Mouse (Mus musculus): ENCODE measurements around the gene Topors.

DNA sequence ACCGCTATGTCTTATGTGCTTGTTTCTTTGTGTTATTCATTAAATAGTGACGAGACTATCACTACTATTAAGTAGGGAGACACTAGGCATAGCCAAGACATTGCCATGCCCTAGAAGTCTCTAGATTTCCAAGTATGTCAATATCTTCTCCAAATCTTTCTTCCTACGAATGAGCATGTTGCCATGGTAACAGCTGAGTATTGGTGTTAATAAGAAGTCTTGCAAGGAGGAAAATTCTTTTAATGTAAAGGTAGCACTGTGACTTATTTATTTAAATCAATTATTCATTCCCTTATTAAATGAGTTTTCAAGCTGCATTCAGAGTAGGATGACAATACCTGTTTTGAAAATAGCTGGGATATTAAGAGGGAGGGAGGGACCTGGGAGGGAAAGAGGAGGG, 47.8 kb upstream of the Topors start:
- TF ChIP-seq HCFC1 (IDR thresholded peaks at IDR 0.05; ENCODE audit: borderline replicate concordance, insufficient read depth, low read length), result no peak
- no peak for TF ChIP-seq ZC3H11A (IDR thresholded peaks at IDR 0.05; ENCODE audit: borderline replicate concordance, low read depth, low read length)
- no peak for TF ChIP-seq ZNF384 (IDR thresholded peaks at IDR 0.05; ENCODE audit: low read depth, low read length)
- no peak for TF ChIP-seq CHD2 (IDR thresholded peaks at IDR 0.05; ENCODE audit: low read depth, low read length)

All from ES-E14 (cell line).